Mouse (Mus musculus): ENCODE results near the gene Rnf187. TPM values are rescaled to one million over a fixed set of nuclear protein-coding genes. Genes with fewer than 3 reads are reported as not detected.

Gene Rnf187
- polyA plus RNA-seq, 1 experiment from 2014 or later, result 131 TPM

GRCm38 (mm10) chr11:58969027-58969426 is 30.3 kb upstream of the Rnf187 start:
- Histone ChIP-seq H3K27ac (ENCODE audit: low read length) (no peak overlapping the region), H3K9ac (ENCODE audit: low read depth, low read length) (no peak overlapping the region)
- no peak for ATAC-seq

GRCm38 (mm10) chr11:58968551-58968950 is 29.8 kb upstream of the Rnf187 start:
- 74% methylated on average over 7 of the region's 7 CpGs for WGBS
- Histone ChIP-seq H3K36me3 (ENCODE audit: control insufficient read depth, insufficient read depth, low read length) (no peaks in the 10 kb centered on the region), H3K4me1 (ENCODE audit: control insufficient read depth, insufficient read depth, low read length) (peaks cover 17% of the 10 kb centered on the region), H3K9ac (ENCODE audit: low read depth, low read length) (no peak overlapping the region), H3K4me2 (ENCODE audit: low read depth, low read length) (no peak overlapping the region), H3K9me3 (ENCODE audit: control insufficient read depth, low read length) (no peaks in the 10 kb centered on the region), H3K27ac (ENCODE audit: low read length) (no peak overlapping the region), H3K4me3 (ENCODE audit: low read length) (no peak overlapping the region), H3K27me3 (replicated peaks; ENCODE audit: control insufficient read depth, insufficient read depth, low read length) (no peaks in the 10 kb centered on the region)
- ATAC-seq, result no peak

More at GRCm38 (mm10) chr11:58969027-58969426, 30.3 kb upstream of the Rnf187 start:
- Histone ChIP-seq H3K36me3 (ENCODE audit: control insufficient read depth, insufficient read depth, low read length) (no peaks in the 10 kb centered on the region), H3K4me2 (ENCODE audit: low read depth, low read length) (no peak overlapping the region), H3K4me3 (ENCODE audit: low read length) (no peak overlapping the region), H3K27me3 (replicated peaks; ENCODE audit: control insufficient read depth, insufficient read depth, low read length) (no peaks in the 10 kb centered on the region), H3K9me3 (ENCODE audit: control insufficient read depth, low read length) (no peaks in the 10 kb centered on the region), H3K4me1 (ENCODE audit: control insufficient read depth, insufficient read depth, low read length) (peaks cover 15% of the 10 kb centered on the region)
- WGBS, result 72% methylated on average over 8 of the region's 8 CpGs

GRCm38 (mm10) chr11:58967346-58967745 is 28.6 kb upstream of the Rnf187 start:
- no peak overlapping the region for H3K27ac ChIP-seq (ENCODE audit: low read length)
- H3K9me3 ChIP-seq (ENCODE audit: control insufficient read depth, low read length), result no peaks in the 10 kb centered on the region
- no peaks in the 10 kb centered on the region for H3K36me3 ChIP-seq (ENCODE audit: control insufficient read depth, insufficient read depth, low read length)
- H3K9ac ChIP-seq (ENCODE audit: low read depth, low read length), result no peak overlapping the region
- H3K4me2 ChIP-seq (ENCODE audit: low read depth, low read length), result no peak overlapping the region
- 98% methylated on average over 1 of the region's 1 CpGs for WGBS
- ATAC-seq, result no peak
- peaks cover 17% of the 10 kb centered on the region for H3K4me1 ChIP-seq (ENCODE audit: control insufficient read depth, insufficient read depth, low read length)
- no peak overlapping the region for H3K4me3 ChIP-seq (ENCODE audit: low read length)
- no peaks in the 10 kb centered on the region; the same call in 1 of the 2 replicates for H3K27me3 ChIP-seq (replicated peaks; ENCODE audit: control insufficient read depth, insufficient read depth, low read length)

- 46% methylated on average over 12 of the region's 12 CpGs for WGBS
- H3K36me3 ChIP-seq (ENCODE audit: control insufficient read depth, insufficient read depth, low read length), result no peaks in the 10 kb centered on the region
- H3K9me3 ChIP-seq (ENCODE audit: control insufficient read depth, low read length), result peaks cover 5% of the 10 kb centered on the region; the same call in 1 of the 2 replicates
- ATAC-seq, result peak; percentile 41
- H3K4me1 ChIP-seq (ENCODE audit: control insufficient read depth, insufficient read depth, low read length), result peaks cover 17% of the 10 kb centered on the region
- H3K27ac ChIP-seq (ENCODE audit: low read length), result no peak overlapping the region
- H3K4me2 ChIP-seq (ENCODE audit: low read depth, low read length), result peak overlapping the region; percentile 16; the same call in 1 of the 2 replicates
- peaks cover 2% of the 10 kb centered on the region; the same call in 1 of the 2 replicates for H3K27me3 ChIP-seq (replicated peaks; ENCODE audit: control insufficient read depth, insufficient read depth, low read length)
- H3K4me3 ChIP-seq (ENCODE audit: low read length), result no peak overlapping the region
- H3K9ac ChIP-seq (ENCODE audit: low read depth, low read length), result peak overlapping the region; percentile 29; the same call in 1 of the 2 replicates
These were observed 26.5 kb upstream of the Rnf187 start for GRCm38 (mm10) chr11:58965001-58965760.

GRCm38 (mm10) chr11:58964216-58964615 is 25.5 kb upstream of the Rnf187 start:
- Histone ChIP-seq H3K36me3 (ENCODE audit: control insufficient read depth, insufficient read depth, low read length) (no peaks in the 10 kb centered on the region), H3K4me3 (ENCODE audit: low read length) (no peak overlapping the region), H3K9me3 (ENCODE audit: control insufficient read depth, low read length) (peaks cover 5% of the 10 kb centered on the region; the same call in 1 of the 2 replicates), H3K9ac (ENCODE audit: low read depth, low read length) (no peak overlapping the region), H3K4me2 (ENCODE audit: low read depth, low read length) (no peak overlapping the region), H3K4me1 (ENCODE audit: control insufficient read depth, insufficient read depth, low read length) (peaks cover 21% of the 10 kb centered on the region), H3K27ac (ENCODE audit: low read length) (no peak overlapping the region), H3K27me3 (replicated peaks; ENCODE audit: control insufficient read depth, insufficient read depth, low read length) (peaks cover 2% of the 10 kb centered on the region; the same call in 1 of the 2 replicates)
- WGBS, result 85% methylated on average over 7 of the region's 7 CpGs
- ATAC-seq, result no peak

GRCm38 (mm10) chr11:58963543-58963942 is 24.8 kb upstream of the Rnf187 start:
- H3K9me3 ChIP-seq (ENCODE audit: control insufficient read depth, low read length), result peaks cover 5% of the 10 kb centered on the region; the same call in 1 of the 2 replicates
- no peaks in the 10 kb centered on the region for H3K36me3 ChIP-seq (ENCODE audit: control insufficient read depth, insufficient read depth, low read length)
- 32% methylated on average over 17 of the region's 17 CpGs for WGBS
- no peak overlapping the region for H3K4me2 ChIP-seq (ENCODE audit: low read depth, low read length)
- H3K4me1 ChIP-seq (ENCODE audit: control insufficient read depth, insufficient read depth, low read length), result peaks cover 17% of the 10 kb centered on the region
- no peak overlapping the region for H3K4me3 ChIP-seq (ENCODE audit: low read length)
- peaks cover 2% of the 10 kb centered on the region; the same call in 1 of the 2 replicates for H3K27me3 ChIP-seq (replicated peaks; ENCODE audit: control insufficient read depth, insufficient read depth, low read length)
- H3K9ac ChIP-seq (ENCODE audit: low read depth, low read length), result no peak overlapping the region
- no peak overlapping the region for H3K27ac ChIP-seq (ENCODE audit: low read length)
- no peak for ATAC-seq

- H3K4me2 ChIP-seq (ENCODE audit: low read depth, low read length), result no peak overlapping the region
- no peak for ATAC-seq
- peaks cover 5% of the 10 kb centered on the region; the same call in 1 of the 2 replicates for H3K9me3 ChIP-seq (ENCODE audit: control insufficient read depth, low read length)
- peaks cover 31% of the 10 kb centered on the region for H3K4me1 ChIP-seq (ENCODE audit: control insufficient read depth, insufficient read depth, low read length)
- 58% methylated on average over 50 of the region's 50 CpGs for WGBS
- H3K9ac ChIP-seq (ENCODE audit: low read depth, low read length), result no peak overlapping the region
- H3K27ac ChIP-seq (ENCODE audit: low read length), result no peak overlapping the region
- H3K36me3 ChIP-seq (ENCODE audit: control insufficient read depth, insufficient read depth, low read length), result peaks cover 6% of the 10 kb centered on the region; the same call in 1 of the 2 replicates
- no peak overlapping the region for H3K4me3 ChIP-seq (ENCODE audit: low read length)
- peaks cover 2% of the 10 kb centered on the region; the same call in 1 of the 2 replicates for H3K27me3 ChIP-seq (replicated peaks; ENCODE audit: control insufficient read depth, insufficient read depth, low read length)
These were observed 22.9 kb upstream of the Rnf187 start for GRCm38 (mm10) chr11:58961364-58962177.

GRCm38 (mm10) chr11:58959921-58960465 is 21.3 kb upstream of the Rnf187 start:
- peak; percentile 84 for ATAC-seq
- Histone ChIP-seq H3K4me2 (ENCODE audit: low read depth, low read length) (peak overlapping the region; percentile 88), H3K27me3 (replicated peaks; ENCODE audit: control insufficient read depth, insufficient read depth, low read length) (peaks cover 2% of the 10 kb centered on the region; the same call in 1 of the 2 replicates), H3K27ac (ENCODE audit: low read length) (no peak overlapping the region; the same call in 1 of the 2 replicates), H3K9ac (ENCODE audit: low read depth, low read length) (peak overlapping the region; percentile 50; the same call in 1 of the 2 replicates), H3K9me3 (ENCODE audit: control insufficient read depth, low read length) (peaks cover 5% of the 10 kb centered on the region; the same call in 1 of the 2 replicates), H3K4me1 (ENCODE audit: control insufficient read depth, insufficient read depth, low read length) (peaks cover 29% of the 10 kb centered on the region), H3K4me3 (ENCODE audit: low read length) (peak overlapping the region; percentile 49), H3K36me3 (ENCODE audit: control insufficient read depth, insufficient read depth, low read length) (peaks cover 6% of the 10 kb centered on the region; the same call in 1 of the 2 replicates)
- 3% methylated on average over 40 of the region's 40 CpGs for WGBS

Measured in intestine, embryonic 16.5 days (tissue).